Mouse (Mus musculus) cerebellum, adult 2 months (tissue): ENCODE data around the gene Cd160. TPM values are rescaled to one million over a fixed set of nuclear protein-coding genes. Genes with fewer than 3 reads are reported as not detected.

Experiments
- DNase-seq, 2 experiments: peaks; one replicate each; pipeline ENCODE4 v3.0.0; 2021
- H3K27ac ChIP-seq: fragments of 200-500 bp; 2 replicates; pipeline ENCODE4 v1.5.1; 2012; ENCODE audit warnings: low read length, control low read depth, inconsistent platforms; ENCODE audit not compliant: insufficient read depth
- H3K27me3 ChIP-seq: fragments of 200-500 bp; 2 replicates; pipeline ENCODE4 v1.6.1; 2012; ENCODE audit warnings: inconsistent platforms, mild to moderate bottlenecking, low read length, moderate library complexity; ENCODE audit not compliant: control insufficient read depth, insufficient read depth
- H3K4me1 ChIP-seq: fragments of 200-500 bp; 2 replicates; pipeline ENCODE4 v1.6.1; 2011; ENCODE audit warnings: low read length; ENCODE audit not compliant: control insufficient read depth, insufficient read depth
- H3K4me3 ChIP-seq: fragments of 200-500 bp; replicated peaks from 2 replicates; pipeline ENCODE3; 2011; ENCODE audit warnings: mild to moderate bottlenecking, low read depth, low read length, control low read depth; ENCODE audit not compliant: insufficient read depth
- CTCF ChIP-seq: fragments of 200-500 bp; IDR thresholded peaks from 2 replicates; pipeline ENCODE4 v1.5.1; 2011; ENCODE audit warnings: low read depth, mild to moderate bottlenecking, control low read depth, low read length, moderate library complexity, borderline replicate concordance; ENCODE audit not compliant: insufficient read depth
- POLR2A ChIP-seq: fragments of 200-500 bp; IDR thresholded peaks from 2 replicates; pipeline ENCODE4 v1.6.1; 2011; ENCODE audit warnings: low read length, control low read depth, borderline replicate concordance; ENCODE audit not compliant: insufficient read depth
- WGBS: fragments of 180-500 bp; shearing (Covaris S2); methylation state at CpG from one replicate; pipeline ENCODE4 v1.1.7; 2018; 5-methylcytosine and 5-hydroxymethylcytosine counted together
- polyA plus RNA-seq: library from polyadenylated mRNA; depleted of rRNA; stranded (reverse); fragments of >200 nt; gene quantifications from 2 replicates; pipeline ENCODE4 v1.2.3, GENCODE M21; 2012

Cd160 gene
- polyA plus RNA-seq, 1 experiment, result not detected

DNA sequence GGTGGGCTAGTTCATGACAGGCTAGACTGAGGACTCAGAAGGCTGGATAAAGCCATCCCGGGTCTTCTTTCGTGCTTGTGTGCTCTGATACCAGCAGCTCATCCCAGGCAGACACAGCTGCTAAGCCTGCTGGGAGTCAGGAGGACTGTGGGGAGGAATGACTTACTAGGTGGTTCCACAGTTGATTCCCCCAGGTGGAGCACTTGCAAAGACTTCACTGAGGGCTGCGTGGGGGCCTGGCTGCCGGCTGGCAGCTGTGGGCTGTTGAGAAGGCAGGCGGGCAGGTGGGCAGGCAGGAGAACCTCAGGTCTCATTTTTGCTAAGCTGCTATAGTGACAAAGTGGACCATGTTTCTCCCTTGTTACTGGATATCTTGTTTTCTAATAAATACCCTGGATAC is 31.3 kb upstream of the Cd160 start:
- no peak for TF ChIP-seq POLR2A
- TF ChIP-seq CTCF, result no peak
- Histone ChIP-seq H3K27me3 (no peaks in the 10 kb centered on the region), H3K4me3 (no peak overlapping the region), H3K27ac (no peak overlapping the region), H3K4me1 (no peaks in the 10 kb centered on the region)
- 94% methylated on average over 5 of the region's 5 CpGs for WGBS
- no peak for DNase-seq

DNA sequence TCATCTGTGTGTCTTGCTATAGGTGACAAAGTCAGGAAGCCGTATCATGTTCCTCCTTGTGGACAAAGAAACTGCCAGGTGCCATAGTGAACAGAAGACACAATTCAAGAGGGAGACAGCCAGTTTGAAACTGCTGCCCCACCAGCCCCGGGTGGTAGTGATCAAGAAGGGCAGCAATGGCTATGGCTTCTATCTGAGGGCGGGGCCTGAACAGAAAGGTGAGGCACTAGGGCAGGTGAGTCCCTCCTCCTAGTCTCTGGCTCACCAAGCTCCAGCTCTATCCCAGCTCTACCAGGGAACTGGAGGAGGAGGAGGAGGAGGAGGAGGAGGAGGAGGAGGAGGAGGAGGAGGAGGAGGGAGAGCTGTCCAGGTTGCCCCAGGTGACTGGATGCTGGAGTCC is 26.7 kb upstream of the Cd160 start:
- H3K27ac ChIP-seq, result no peak overlapping the region
- no peak overlapping the region for H3K4me3 ChIP-seq
- H3K4me1 ChIP-seq, result no peaks in the 10 kb centered on the region
- no peaks in the 10 kb centered on the region for H3K27me3 ChIP-seq
- DNase-seq, result no peak
- no peak for TF ChIP-seq POLR2A
- no peak for TF ChIP-seq CTCF
- WGBS, result 78% methylated on average over 3 of the region's 3 CpGs

DNA sequence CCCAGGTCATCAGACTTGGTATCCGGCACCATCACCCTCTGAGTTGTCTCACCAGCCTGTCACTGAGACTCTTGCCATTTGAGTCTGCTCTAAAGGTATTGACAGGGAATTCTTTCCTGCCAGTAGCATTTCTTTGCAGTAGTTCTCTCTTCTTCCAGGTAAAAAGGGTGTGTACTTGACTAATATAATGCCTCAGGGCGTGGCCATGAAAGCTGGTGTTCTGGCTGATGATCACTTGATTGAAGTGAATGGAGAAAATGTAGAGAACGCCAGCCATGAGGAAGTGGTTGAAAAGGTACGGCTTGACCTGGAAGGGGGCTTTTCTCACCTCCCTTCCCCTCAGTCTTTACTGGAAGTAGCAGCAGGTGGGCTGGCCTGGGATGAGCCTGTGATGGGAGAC is 25.2 kb upstream of the Cd160 start:
- Histone ChIP-seq H3K4me3 (no peak overlapping the region), H3K4me1 (no peaks in the 10 kb centered on the region), H3K27me3 (no peaks in the 10 kb centered on the region), H3K27ac (no peak overlapping the region)
- TF ChIP-seq POLR2A (no peak), CTCF (no peak)
- WGBS, result 84% methylated on average over 4 of the region's 4 CpGs
- no peak for DNase-seq

DNA sequence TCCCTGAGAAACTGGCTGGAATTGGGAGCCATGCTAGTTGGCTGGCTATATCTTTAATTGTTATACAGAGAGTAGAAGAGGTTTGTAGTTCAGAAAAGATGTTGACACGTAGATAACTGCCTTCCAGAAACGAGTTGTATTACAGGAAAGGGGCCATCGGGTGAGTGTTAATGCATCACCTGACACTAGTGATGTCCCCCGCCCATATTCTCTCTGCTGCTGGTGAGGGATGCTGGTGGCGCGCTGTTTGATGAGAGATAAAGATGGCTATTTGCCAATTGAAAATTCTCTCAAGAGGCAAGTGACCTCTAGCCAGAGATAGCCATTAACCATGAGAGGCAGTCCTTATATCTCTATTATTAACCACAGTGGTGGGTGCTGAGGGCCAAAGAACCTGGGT is 23.4 kb upstream of the Cd160 start:
- Histone ChIP-seq H3K4me3 (no peak overlapping the region), H3K27ac (no peak overlapping the region), H3K4me1 (no peaks in the 10 kb centered on the region), H3K27me3 (no peaks in the 10 kb centered on the region)
- 75% methylated on average over 6 of the region's 6 CpGs for WGBS
- no peak for DNase-seq
- no peak for TF ChIP-seq POLR2A
- no peak for TF ChIP-seq CTCF

DNA sequence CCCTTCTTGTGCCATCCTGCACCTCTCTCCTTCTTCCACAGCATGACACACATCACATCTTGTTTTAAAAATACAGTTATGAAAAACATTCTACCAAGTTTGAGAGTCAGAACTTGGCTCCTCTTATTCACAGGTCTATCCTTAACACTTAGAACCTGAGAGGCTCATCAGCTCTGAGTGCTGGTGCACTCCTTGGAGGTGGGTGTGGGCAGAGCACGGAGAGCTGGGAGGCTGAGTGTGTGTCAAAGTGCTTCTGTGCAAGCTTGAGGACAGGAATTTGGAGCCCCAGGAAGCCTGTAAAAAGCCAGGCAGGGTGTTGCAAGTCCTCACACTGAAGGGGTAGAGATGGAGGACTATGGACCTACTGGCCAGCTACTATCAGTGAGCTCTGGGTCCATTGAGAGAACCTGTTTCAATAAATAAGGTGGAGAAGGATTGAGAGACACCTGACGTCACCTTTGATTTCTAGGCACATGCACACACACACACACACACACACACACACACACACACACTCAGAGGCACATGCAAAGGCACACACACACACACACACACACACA is 20.1 kb upstream of the Cd160 start:
- Histone ChIP-seq H3K27me3 (no peaks in the 10 kb centered on the region), H3K4me1 (no peaks in the 10 kb centered on the region), H3K27ac (no peak overlapping the region), H3K4me3 (no peak overlapping the region)
- TF ChIP-seq POLR2A (no peak), CTCF (no peak)
- WGBS, result 79% methylated on average over 2 of the region's 2 CpGs
- no peak for DNase-seq

DNA sequence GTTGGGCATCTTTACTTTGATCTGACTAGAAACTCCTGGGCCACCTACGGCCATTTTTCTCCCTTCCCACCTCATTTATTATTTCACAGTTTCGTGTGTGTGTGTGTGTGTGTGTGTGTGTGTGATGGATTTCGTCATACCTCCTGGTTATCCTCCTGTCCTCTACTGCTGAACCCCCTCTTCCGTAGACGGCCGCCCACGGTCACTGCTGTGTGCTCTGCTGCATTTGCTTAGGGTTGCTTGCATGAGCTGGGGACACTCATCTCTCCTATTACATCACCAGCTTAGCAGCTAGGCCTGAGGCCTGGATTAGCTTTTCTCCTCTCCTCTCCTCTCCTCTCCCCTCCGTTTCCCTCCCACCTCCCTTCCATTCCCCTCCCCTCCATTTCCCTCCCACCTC is 19.3 kb upstream of the Cd160 start:
- no peak overlapping the region for H3K4me3 ChIP-seq
- no peaks in the 10 kb centered on the region for H3K27me3 ChIP-seq
- DNase-seq, result no peak
- WGBS, result 86% methylated on average over 7 of the region's 8 CpGs
- no peaks in the 10 kb centered on the region for H3K4me1 ChIP-seq
- H3K27ac ChIP-seq, result no peak overlapping the region
- TF ChIP-seq CTCF, result no peak
- TF ChIP-seq POLR2A, result no peak

DNA sequence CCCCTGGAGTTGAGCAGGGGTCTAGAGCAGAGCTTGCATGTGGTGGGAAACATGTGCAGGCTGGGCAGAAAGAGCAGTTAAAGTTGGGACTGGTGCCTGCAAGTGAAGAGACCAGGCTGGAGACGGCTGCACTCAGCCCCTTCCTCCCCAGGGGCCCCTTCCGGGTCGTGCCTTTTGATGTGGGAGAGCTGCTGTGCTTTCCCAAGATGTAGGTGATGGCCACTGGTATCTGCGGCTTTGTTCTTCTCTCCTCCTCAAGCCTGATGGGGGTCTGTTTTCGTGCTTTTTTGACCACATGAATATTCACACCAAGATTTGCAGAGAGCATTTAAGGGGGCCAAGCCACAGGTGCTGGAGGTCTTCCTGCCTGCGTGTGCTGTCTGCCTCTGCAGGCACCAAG is 18.5 kb upstream of the Cd160 start:
- no peak for DNase-seq
- H3K27ac ChIP-seq, result no peak overlapping the region
- WGBS, result 28% methylated on average over 6 of the region's 6 CpGs
- H3K27me3 ChIP-seq, result no peaks in the 10 kb centered on the region
- H3K4me1 ChIP-seq, result no peaks in the 10 kb centered on the region
- no peak overlapping the region for H3K4me3 ChIP-seq
- TF ChIP-seq POLR2A (no peak), CTCF (no peak)

DNA sequence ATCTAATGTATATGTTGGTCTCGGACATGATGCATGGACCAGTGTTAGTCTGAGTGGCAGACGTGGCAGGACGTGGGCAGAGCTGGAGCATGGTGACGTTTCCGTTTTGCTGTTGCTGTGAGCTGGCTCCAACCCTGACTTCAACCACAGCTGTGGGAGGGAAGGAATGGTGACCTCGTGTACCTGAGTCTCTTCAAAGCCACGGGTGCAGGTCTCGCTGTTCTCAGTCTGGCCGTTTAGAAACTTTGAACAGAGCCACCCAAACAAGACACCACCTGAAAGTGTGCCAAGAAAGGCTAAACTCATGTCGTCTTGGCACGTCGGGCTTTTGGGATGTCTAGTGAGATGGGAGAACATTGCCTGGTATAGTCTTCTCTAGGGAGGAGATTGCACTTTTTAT is 17.8 kb upstream of the Cd160 start:
- DNase-seq, result no peak
- Histone ChIP-seq H3K27ac (no peak overlapping the region), H3K4me3 (no peak overlapping the region), H3K27me3 (no peaks in the 10 kb centered on the region), H3K4me1 (no peaks in the 10 kb centered on the region)
- WGBS, result 71% methylated on average over 12 of the region's 12 CpGs
- TF ChIP-seq CTCF (no peak), POLR2A (no peak)
